Mouse (Mus musculus) lung, adult 18-20 months (tissue): ENCODE results near the gene Sprr2i.

Experiments
- DNase-seq, 2 experiments: peaks; one replicate each; pipeline ENCODE4 v3.0.0; 2022; ENCODE audit warnings: mixed read lengths in 2 of 2

The Sprr2i gene

DNA sequence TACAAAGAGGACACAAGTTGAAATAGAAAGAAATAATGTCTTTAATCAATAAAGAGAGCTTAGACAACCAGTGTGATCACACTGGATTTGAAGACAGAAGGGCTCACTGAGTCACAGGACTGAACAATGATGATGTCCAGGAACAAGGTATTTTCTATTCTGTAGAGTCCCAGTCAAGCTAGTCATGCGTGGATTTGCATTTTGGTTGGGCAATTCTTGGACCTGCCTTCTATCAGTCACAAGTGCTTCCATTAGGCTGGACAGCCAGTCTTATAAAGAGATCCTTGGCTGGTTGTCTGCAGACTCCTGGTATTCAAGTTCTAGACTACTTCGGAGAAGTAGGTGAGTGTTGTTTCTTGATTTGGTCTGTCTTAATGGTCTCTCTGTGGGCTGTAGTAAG is at the start of gene Sprr2i:
TSS of gene Sprr2i (plus strand) at position 301 of the 400 bp plus-strand sequence.
- DNase-seq = no peak

DNA sequence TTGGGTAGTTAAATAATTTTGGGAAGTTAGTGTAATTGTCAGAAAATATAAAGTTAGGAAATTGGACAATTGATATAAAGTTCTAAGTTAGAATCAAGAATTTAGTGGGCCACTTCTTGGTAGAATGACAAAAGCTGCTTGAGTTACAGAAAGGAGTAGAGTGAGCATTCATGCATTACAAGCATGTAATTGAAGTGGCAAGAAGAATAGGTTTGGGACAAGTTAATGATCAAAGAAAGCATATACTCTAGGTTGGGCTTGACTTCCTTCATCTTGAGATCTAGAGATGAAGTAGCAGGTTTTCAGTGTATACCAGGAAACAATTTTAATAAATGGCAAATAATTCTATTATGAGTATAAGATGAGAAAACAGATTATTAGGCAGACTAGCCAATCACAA is 46.2 kb upstream of the Sprr2i start:
- no peak for DNase-seq

DNA sequence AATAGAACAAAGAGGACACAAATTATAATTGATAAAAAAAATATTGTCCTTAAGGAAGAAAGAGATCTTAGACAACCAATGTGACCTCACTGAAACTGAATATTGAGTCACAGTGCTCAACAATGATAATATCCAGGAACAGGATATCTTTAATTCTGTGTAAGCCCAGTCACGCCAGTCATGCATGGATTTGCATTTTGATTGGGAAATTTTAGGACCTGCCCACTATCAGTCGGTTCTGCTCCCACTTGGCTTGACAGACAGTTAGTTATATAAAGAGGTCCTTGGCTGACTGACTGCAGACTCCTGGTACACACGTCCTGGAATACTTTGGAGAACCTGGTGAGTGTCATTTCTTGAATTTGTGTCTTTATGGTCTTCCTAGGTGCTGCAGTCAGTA is 42.9 kb upstream of the Sprr2i start, which contains the start of gene Sprr2f:
TSS of gene Sprr2f (plus strand) at position 301 of the 400 bp plus-strand sequence.
- DNase-seq = no peak

DNA sequence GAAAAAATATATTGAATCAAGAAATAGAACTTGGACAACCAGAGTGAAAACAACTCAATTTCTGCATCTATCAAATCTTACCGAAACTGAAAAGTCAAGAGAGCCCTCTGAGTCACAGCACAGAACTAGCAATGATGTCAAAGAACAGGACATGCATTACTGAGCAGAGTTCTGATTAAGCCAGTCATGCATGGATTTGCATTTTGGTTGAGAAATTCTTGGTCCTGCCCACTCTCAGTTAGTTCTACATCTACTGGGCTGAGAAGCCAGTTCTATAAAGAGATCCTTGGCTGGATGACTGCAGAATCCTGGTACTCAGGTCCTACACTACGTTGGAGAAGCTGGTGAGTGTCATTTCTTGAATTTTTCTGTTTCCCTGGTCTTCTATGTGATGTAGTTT is 34.2 kb upstream of the Sprr2i start:
- DNase-seq = no peak

DNA sequence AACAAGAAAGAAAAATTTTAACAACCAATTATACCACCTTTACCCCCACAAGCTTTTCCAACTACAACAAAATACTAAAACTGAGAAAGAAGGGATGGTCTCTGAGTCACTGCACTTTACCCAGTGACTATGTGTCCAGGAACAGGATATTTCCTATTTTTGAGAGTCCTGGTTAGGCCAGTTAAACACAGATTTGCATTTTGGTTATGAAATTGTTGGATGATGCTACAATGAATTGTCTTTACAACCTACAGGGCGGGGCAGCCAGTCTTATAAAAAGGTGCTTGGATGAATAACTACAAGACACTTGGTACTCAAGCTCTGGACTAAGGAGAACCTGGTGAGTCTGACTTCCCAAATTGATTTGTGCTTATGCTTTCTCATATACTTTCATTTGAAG is 22.4 kb upstream of the Sprr2i start, which contains the start of gene Sprr2h:
TSS of gene Sprr2h (plus strand) at position 301 of the 400 bp plus-strand sequence.
- no peak for DNase-seq

DNA sequence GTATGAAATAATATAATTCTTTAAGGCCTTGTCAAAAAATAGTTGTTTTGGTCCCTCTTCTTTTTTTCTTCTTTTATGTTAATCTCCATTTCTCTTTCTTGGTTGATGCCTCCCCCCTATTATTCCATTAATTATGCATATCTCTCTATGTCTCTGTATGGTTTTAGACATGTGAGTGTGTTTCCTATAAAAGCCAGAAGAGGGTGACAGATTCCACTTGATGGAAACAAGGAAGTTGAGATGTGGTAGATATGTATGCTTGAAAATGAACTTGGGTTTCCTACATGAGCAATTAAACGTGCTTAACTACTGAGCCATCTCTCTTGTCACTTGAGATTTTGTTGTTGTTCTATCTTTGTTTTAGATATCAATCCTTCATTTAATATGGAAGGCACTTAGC is 13.5 kb upstream of the Sprr2i start:
- no peak for DNase-seq

DNA sequence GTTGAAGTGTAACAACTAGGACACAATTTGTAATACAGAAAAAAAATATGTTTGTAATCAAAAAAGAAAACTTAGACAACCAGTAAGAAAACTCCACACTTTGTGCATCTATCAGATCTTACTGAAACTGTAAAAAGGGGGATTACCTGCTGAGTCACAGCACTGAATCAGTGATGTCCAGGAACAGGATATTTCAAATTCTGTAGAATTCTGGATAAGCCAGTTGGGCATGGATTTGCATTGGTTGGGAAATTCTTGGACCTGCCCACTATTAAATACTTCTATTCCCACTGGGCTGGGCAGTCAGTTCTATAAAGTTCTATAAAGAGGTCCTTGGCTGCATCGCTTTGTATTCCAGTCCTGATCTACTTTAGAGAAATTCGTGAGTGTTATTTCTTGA is 10.0 kb downstream of the Sprr2i start, which contains the start of gene Sprr2j-ps:
TSS of gene Sprr2j-ps (plus strand) at position 301 of the 400 bp plus-strand sequence.
- no peak for DNase-seq

DNA sequence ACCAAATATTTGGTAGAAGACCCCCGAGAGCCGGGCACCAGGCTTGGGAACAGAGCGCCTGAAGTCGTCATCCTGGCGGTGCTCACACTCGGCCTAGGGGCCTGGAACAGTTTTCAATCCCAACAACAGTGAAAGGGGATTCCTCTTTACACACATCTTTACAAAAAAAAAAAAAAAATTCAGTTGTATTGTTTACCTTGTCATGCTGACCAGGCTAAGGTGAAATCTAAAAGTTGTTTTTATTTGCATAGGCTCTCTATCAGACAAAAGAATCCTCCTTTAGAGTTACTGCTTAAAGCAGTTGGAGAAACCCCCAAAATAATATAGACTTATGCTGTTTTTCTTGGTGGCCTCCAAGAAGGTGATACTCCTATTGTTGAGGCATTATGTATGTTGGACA is 21.5 kb downstream of the Sprr2i start, which contains the start of gene Gm9774:
TSS of gene Gm9774 (minus strand) at position 101 of the 400 bp plus-strand sequence.
- DNase-seq = no peak

DNA sequence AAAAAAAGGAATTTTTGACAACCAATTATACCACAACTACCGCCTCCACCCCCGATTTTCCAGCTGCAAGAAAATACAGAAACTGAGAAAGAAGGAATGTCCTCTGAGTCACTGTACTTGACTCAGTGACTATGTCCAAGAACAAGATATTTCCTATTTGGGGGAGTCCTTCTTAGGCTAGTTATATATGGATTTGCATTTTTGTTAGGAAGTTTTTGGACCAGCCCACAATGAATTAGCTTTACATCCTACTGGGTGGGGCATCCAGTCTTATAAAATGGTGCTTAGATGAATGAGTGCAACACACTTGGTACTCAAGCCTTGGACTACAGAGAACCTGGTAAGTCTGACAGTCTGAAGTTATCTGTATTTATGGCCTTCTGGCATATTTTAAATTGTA is 24.5 kb downstream of the Sprr2i start, which contains the start of gene Sprr2k:
TSS of gene Sprr2k (plus strand) at position 301 of the 400 bp plus-strand sequence.
- DNase-seq = no peak

DNA sequence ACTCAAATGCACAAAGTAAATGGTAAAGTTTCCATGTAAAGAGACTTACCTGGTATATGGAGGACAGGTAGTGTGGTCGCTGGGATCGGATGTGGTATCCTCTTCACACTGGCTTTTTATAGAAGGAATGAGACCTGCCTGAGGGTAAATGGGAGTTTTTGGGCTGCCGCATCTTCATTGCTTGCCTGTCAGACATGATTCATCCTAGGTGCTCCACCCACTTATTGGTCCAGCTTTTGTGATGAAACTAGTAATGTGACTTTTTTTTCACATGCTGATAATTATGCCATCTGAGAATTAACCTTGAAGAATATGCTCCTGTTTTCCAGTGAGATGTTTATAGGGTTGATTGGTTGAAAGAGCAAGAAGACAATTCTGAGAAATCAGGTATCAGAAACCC is 30.9 kb downstream of the Sprr2i start, which contains the start of gene Sprr1b:
TSS of gene Sprr1b (minus strand) at position 101 of the 400 bp plus-strand sequence.
- DNase-seq = no peak

DNA sequence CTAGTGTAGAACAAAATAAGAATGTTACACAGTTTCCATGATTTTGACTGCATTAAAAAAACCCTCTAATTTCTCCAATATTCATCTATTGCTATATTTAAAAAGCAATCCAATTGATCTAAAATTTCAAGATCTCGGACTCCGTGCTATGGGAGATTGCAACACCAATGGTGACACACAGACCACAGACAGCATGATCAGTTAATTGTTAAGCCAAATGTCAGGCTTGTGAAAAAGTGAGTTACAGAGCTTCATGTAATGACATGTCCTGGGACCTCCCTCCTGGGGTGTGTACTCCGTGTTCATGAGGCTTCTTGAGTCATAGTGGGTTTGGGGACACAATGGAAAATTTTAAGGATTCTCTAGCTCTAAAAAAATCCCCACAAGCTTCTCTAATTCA is 32.4 kb downstream of the Sprr2i start:
- no peak for DNase-seq

DNA sequence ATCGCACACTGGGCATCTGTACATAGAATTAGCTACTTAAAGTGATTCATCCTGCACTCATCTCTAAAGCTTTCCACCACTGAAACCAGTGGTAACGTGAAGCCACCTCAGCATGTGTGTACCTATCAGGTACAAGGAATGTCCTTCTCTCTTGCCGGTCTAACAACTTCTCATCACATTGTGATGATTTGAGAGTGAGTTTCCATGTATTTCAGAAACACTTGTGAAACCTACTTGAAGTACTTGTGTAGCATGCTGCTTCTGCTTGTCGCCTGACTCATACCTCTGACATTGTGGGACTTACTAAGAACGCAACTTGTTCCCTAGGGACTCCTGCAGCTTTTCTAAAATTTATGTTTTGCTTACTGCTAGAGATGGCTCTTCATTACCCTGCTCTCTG is 47.4 kb downstream of the Sprr2i start:
- no peak for DNase-seq

DNA sequence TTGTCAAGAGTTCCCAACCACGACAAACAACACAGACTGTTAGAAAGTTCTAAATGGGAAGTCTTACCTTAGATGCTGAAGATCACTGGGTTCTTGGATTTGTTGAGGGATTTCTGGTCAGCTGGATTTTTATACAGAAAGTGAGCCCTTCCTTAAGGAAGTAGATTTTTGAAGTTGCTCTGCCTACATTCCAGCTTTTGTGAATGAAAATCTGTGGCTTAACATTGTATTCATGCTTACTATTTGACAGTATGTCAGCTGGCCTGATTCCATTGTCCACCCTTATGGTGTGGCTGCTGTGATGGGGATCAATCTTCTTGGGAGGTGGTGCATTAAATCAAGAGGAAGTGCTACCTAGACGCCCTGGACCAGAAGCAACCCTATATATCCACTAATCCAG is 50.8 kb downstream of the Sprr2i start, which contains the start of gene Sprr3:
TSS of gene Sprr3 (minus strand) at position 101 of the 400 bp plus-strand sequence.
- DNase-seq = no peak
